Mouse (Mus musculus) erythroid progenitor cell, adult 5-6 weeks (primary cell): ENCODE data around the gene Bok. TPM values are rescaled to one million over a fixed set of nuclear protein-coding genes. Genes with fewer than 3 reads are reported as not detected.
"Not testable (repeated sequence)": the region's sequence is repeated elsewhere in the genome, so short reads cannot be mapped to it uniquely, and the experiment has no call there.

Experiments used
- ATAC-seq: replicated peaks from 2 replicates; pipeline ENCODE4 v1.8.0; 2016; ENCODE audit warnings: moderate number of reproducible peaks, mild to moderate bottlenecking, moderate TSS enrichment, inconsistent platforms; ENCODE audit not compliant: poor library complexity, low FRiP score, severe bottlenecking
- total RNA-seq, 2 experiments: library from RNA; stranded (forward) in 1 of 2; stranded (reverse) in 1 of 2; fragments of 150-400 nt in 1 of 2; fragments of 186-747, 209-891 nt in 1 of 2; gene quantifications; 2 replicates each; pipeline versions ENCODE4 v1.2.3 to v1.2.4; 2015 to 2017; ENCODE audit warnings: low replicate concordance in 2 of 2

Bok gene
- total RNA-seq (2015; ENCODE audit: low replicate concordance) (not detected in 2 replicates), total RNA-seq (2017; ENCODE audit: low replicate concordance) (not detected in 2 replicates)

GRCm38 (mm10) chr1:93685401-93686244 lies at the start of gene Bok:
Bok (plus strand) TSS chr1:93685660.
- no peak for ATAC-seq

GRCm38 (mm10) chr1:93636211-93636897 lies 49.1 kb upstream of the Bok start:
- ATAC-seq: 0 out of 2 replicates have a peak, but pooled peaks have one; percentile 25

- ATAC-seq: no peak
Observed at GRCm38 (mm10) chr1:93641978-93642377, 43.5 kb upstream of the Bok start.

DNA sequence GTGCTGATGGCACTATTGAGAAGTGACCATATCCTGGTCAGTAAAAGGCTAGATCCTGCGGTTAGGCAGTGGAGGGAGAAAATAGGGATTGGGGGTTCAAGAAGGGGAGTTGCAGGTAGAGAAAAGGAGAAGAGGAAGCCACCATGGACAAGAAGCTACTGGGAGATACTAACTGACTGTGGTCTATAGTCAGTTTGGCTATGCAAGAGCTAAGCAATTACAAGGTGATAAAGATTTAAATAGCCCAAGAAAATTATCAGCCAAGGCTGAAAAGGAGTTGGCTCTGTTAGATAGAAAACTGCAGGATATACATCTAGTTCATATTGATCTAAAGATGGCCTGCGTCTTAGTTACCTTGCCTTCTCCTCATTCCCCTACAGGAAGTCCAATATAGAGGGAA lies 42.8 kb upstream of the Bok start:
- no peak for ATAC-seq

DNA sequence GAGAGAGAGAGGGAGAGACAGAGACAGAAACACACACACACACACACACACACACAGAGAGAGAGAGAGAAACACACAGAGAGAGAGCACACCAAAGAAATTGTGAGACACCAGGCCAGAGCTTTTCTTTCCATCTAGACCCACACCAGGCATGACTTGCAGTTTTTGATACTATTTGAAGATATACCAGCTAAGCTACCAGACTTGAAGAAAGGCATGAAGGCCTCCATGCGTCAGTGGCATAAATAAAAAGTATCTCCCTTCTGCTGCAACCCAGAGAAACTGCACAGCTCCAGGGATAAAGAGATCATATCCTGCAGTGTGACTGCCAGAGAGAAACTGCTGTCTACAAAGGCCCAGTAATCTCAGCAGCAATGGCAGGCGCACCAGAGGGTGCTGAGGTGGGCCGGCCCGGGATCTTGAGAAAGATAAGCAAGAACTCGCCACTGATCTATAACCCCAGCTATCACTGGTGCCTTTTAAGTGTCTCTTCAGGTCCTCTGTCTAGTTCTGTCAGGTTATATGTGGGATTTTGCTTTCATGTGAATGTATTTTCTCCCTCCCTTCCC lies 35.8 kb upstream of the Bok start:
- no peak for ATAC-seq

GRCm38 (mm10) chr1:93654275-93654674 lies 31.2 kb upstream of the Bok start:
- ATAC-seq: no peak

DNA sequence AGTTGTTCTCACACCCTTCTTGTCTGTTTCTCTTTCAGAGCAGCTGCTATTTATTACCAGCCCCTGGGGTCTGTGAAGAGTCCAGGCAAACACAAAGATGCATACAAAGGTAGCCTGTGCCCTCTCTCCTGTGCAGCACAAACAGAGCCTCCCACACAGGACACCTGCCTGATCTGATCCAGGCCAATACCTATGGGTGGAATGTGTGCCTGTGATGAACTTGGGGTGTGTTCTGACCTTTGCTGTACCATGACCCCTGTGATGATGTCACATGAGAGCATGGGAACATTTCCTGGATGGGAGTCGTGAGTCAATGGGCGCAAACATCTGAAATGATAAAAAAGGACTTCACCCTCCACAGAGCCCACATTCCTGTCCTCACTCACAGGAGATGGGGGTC lies 30.7 kb upstream of the Bok start:
- no peak for ATAC-seq

- ATAC-seq: no peak
Observed at GRCm38 (mm10) chr1:93656325-93657024, 29.0 kb upstream of the Bok start.

GRCm38 (mm10) chr1:93657025-93657360 lies 28.5 kb upstream of the Bok start:
- no peak for ATAC-seq

- not testable (repeated sequence) for ATAC-seq
Observed at GRCm38 (mm10) chr1:93658559-93658958, 26.9 kb upstream of the Bok start, which contains the start of gene Stk25. Stk25 (minus strand) TSS chr1:93658659.

DNA sequence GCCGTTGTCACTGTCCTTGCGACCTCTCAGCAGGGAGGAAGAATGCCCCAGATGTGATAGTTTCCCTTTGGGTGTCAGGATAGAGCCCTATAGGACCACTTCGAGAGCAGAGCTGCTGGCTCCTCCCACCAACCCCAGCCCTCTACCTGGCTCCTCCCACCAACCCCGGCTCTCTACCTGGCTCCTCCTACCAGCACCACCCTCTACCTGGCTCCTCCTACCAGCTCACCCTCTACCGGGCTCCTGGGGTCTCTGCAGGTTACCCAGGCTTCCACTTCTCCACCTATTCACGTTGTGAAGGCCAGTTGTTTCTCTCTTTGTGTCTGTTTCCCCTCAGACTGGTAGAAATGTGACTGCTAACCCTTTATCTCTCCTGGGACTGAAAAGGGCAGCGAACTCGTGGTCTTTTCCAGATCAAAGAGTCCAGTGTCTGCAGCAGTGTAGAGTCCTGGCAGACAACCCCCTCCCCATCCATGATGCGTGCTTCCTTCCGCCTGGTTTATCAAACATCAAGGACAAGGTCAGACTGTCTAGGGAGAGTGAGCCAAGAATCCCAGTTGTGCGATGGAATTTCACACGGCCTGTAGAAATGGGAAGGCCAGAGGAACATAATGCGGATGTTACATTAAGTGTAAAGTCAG lies 17.6 kb upstream of the Bok start:
- ATAC-seq: no peak

GRCm38 (mm10) chr1:93668791-93669548 lies 16.5 kb upstream of the Bok start:
- ATAC-seq: peak; percentile 53; the same call in 1 of the 2 replicates

GRCm38 (mm10) chr1:93669941-93670340 lies 15.5 kb upstream of the Bok start:
- ATAC-seq: no peak

- ATAC-seq: no peak
Observed at GRCm38 (mm10) chr1:93672682-93673081, 12.8 kb upstream of the Bok start.

DNA sequence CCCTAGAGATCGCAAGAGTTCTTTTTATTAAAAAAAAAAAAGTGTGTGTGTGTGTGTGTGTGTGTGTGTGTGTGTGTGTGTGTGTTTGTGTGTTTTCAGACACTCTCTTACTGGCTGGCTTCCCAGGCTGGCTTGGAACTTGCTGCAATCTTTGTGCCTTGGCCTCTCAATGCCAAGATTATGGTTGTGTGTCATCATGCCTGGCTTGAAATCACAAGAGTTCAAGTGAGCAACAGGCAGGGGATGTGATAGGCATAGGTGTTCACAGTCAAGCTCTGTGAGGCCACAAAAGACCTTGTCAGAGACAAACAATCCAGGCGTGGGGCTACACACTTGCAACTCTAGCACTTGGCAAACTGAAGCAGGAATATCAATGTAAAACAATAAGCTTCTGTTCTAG lies 7.1 kb upstream of the Bok start:
- ATAC-seq: no peak

- ATAC-seq: no peak
Observed at GRCm38 (mm10) chr1:93679889-93680568, 5.4 kb upstream of the Bok start.

GRCm38 (mm10) chr1:93686245-93686960 lies 943 bp downstream of the Bok start:
- 0 out of 2 replicates have a peak, but pooled peaks have one; percentile 29 for ATAC-seq

GRCm38 (mm10) chr1:93686961-93687320 lies 1.5 kb downstream of the Bok start:
- ATAC-seq: no peak
